Mouse (Mus musculus) lung, postnatal 25 days (tissue): Measurements from ENCODE around the gene Isca2.

Experiments
- DNase-seq: peaks from one replicate; pipeline ENCODE4 v3.0.0; 2022; ENCODE audit warnings: low spot score

Gene Isca2

DNA sequence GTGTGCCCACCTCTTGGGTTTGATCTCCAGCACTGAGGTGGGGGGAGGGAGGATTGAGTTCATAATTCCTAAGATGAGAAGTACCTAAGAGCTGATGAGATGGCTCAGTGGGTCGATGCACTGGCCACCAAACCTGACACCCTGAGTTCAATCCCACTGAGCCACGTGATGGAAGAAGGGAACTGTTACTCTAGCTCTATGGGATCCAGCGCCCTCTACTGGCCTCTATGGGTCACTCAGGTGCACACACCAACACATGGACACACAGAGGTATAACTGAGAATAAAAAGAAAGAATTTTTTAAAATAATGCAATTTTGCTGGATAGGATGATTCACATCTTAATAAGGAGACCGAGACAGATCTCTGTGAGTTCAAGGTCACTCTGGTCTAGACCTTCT is 45.4 kb downstream of the Isca2 start:
- no peak for DNase-seq

DNA sequence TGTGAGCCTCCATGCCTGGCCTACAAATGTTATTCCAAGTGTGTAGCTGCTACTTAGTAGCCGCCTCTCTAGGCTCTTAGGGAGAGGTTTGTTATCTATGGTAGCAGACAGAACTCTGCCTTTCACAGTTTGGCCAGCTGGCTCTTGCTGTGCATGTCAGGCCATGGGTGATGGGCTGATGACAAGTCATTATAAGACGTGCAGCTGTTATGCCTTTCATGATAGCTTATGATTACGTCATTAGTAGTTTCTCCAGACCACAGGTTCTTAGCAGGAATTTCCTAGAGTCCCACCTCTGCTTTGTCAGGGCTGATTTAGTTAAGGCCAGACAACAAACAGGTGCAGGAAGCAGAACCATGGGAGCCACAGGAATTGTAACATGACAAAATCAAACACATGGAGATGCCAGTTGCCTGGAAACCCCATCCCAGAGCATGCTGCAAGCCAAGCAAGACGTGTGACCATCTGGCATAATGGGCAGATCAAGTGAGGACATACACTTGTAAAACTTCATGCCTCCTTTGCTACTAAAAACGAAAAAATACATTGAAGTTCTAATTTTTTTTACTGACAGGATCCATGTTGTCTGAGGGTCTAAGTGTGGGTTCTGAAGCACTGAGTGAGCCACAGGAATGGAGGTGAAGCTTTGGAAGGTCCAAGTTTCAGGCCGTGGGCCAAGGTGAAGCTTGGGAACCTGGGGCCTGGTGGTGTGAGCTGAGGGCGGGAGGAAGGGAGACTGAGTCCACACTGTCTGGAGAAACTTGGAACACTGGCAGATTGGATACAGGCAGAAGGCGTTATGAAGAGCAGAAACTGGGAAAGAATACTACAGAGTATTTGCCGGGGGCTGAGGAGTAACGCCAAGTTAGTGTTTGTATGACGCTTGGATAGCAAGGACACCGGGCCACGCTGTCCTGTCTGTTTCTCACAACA is 46.5 kb downstream of the Isca2 start:
- DNase-seq: no peak

DNA sequence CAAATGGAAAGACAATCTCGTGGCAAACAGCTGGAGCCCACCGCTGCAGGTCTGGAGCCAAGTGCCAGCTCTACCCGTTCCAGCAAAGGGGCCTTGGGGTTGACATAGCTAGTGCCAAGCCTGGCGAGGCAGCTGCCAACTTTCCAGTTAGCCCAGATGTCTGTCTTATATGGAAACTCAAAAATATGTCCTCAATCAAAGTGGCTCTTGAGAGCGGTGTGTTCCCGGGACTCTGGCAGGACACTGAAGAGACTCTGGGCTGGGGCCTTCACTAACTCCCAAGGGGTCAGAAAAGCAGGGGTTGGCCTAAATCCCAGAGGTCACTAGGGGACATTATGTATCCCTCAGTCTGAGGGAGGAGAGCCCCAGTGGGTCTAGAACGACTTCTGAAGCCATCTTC is 50.5 kb downstream of the Isca2 start:
- no peak for DNase-seq

DNA sequence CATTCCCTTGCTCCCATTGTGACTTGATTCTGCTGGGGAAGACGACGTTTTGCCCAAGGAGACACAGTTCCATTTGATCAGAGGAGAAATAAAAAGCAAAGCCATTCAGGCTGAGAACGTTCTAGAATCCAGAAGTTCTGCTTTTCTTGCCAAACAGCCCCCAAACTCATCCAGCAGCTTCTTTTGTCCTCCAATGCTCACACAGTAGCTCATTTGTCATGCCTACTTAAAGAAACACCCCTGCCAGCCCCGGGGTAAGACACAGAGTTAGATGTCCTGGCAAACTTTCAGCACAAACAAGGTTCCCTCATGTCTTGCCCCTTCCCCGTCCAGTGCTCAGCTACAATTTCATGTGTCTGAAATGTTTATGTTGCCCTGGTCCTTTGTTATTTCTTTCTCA is 51.2 kb downstream of the Isca2 start:
- no peak for DNase-seq
